Mouse (Mus musculus) midbrain, embryonic 12.5 days (tissue): Measurements from ENCODE around the gene Bmpr2. TPM values are rescaled to one million over a fixed set of nuclear protein-coding genes. Genes with fewer than 3 reads are reported as not detected.

ENCODE experiments used
- ATAC-seq: fragments of 200-750 bp; cut with Nextera tagmentation; 2 replicates; pipeline ENCODE4 v1.8.0; 2017; ENCODE audit warnings: low read depth, moderate TSS enrichment, moderate library complexity; ENCODE audit not compliant: low FRiP score
- H3K27ac ChIP-seq: fragments of 300-500 bp; sonication (generic); replicated peaks from 2 replicates; pipeline ENCODE4 v1.5.1; 2016; ENCODE audit warnings: mild to moderate bottlenecking
- H3K27me3 ChIP-seq: fragments of 300-500 bp; sonication (generic); 2 replicates; pipeline ENCODE4 v1.6.1; 2016; ENCODE audit warnings: mild to moderate bottlenecking
- H3K36me3 ChIP-seq: fragments of 300-500 bp; sonication (generic); 2 replicates; pipeline ENCODE4 v1.6.1; 2016
- H3K4me1 ChIP-seq: fragments of 300-500 bp; sonication (generic); 2 replicates; pipeline ENCODE4 v1.6.1; 2016
- H3K4me2 ChIP-seq: fragments of 300-500 bp; sonication (generic); replicated peaks from 2 replicates; pipeline ENCODE4 v1.6.1; 2016; ENCODE audit warnings: mild to moderate bottlenecking, moderate library complexity
- H3K4me3 ChIP-seq: fragments of 300-500 bp; sonication (generic); 2 replicates; pipeline ENCODE4 v1.5.1; 2016; ENCODE audit warnings: mild to moderate bottlenecking
- H3K9ac ChIP-seq: fragments of 300-500 bp; sonication (generic); replicated peaks from 2 replicates; pipeline ENCODE4 v1.6.1; 2016; ENCODE audit warnings: mild to moderate bottlenecking, moderate library complexity
- H3K9me3 ChIP-seq: fragments of 300-500 bp; sonication (generic); 2 replicates; pipeline ENCODE4 v1.6.1; 2016; ENCODE audit warnings: mild to moderate bottlenecking
- WGBS: fragments of 180-500 bp; shearing (Covaris S2); methylation state at CpG from one replicate; pipeline ENCODE4 v1.1.7; 2016; 5-methylcytosine and 5-hydroxymethylcytosine counted together
- polyA plus RNA-seq: library from polyadenylated mRNA; unstranded; fragments of >200 nt; fragmentation: Nextera tagmentation; extraction: Ambion mirVana; gene quantifications from 2 replicates; pipeline ENCODE4 v1.2.1, GENCODE M21; 2016

Bmpr2 gene
- polyA plus RNA-seq, 1 experiment from 2014 or later: 12.3 TPM

DNA sequence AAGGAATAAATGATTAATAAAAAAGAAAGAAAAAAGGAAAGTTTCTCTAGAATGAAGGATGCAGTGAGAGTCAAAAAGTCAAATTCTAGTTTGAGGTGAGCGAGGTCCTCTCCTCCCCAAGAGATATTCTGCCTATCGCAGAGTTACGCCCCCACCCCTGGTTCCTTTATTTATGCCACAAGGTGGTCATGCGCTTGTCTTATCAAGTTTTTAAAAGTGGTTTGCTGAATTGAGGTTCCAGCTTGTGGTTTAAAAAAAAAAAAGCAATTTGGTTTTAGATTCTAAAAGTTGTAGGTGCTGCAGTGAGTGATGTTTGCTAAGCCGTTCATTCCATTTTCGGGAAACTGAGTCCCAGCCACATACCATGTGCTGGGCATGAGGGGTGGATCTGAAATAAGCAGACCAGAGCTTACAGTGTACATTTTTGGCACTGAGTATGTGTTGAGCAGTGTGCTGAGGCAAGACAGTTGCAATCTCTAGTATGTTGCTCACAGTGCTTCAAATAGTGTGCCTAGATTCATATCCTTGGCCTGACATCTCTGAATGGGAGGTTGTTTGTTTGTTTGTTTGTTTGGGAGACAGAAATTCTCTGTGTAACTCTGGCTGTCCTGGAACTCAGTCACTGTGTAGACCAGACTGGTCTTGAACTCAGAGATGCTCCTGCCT is 141.6 kb downstream of the Bmpr2 start:
- no peak overlapping the region for H3K4me3 ChIP-seq
- H3K27ac ChIP-seq: no peak overlapping the region
- no peaks in the 10 kb centered on the region for H3K9me3 ChIP-seq
- WGBS: 95% methylated on average over 6 of the region's 6 CpGs
- no peaks in the 10 kb centered on the region for H3K4me1 ChIP-seq
- H3K36me3 ChIP-seq: no peaks in the 10 kb centered on the region
- H3K9ac ChIP-seq: no peak overlapping the region
- H3K4me2 ChIP-seq: no peak overlapping the region
- no peaks in the 10 kb centered on the region for H3K27me3 ChIP-seq
- ATAC-seq: no peak

GRCm38 (mm10) chr1:59905916-59906315 is 142.7 kb downstream of the Bmpr2 start:
- H3K36me3 ChIP-seq: no peaks in the 10 kb centered on the region
- WGBS: 82% methylated on average over 2 of the region's 2 CpGs
- H3K27ac ChIP-seq: no peak overlapping the region
- no peaks in the 10 kb centered on the region for H3K27me3 ChIP-seq
- no peaks in the 10 kb centered on the region for H3K9me3 ChIP-seq
- H3K4me3 ChIP-seq: no peak overlapping the region
- no peak overlapping the region for H3K4me2 ChIP-seq
- no peak for ATAC-seq
- H3K4me1 ChIP-seq: no peaks in the 10 kb centered on the region
- H3K9ac ChIP-seq: no peak overlapping the region

DNA sequence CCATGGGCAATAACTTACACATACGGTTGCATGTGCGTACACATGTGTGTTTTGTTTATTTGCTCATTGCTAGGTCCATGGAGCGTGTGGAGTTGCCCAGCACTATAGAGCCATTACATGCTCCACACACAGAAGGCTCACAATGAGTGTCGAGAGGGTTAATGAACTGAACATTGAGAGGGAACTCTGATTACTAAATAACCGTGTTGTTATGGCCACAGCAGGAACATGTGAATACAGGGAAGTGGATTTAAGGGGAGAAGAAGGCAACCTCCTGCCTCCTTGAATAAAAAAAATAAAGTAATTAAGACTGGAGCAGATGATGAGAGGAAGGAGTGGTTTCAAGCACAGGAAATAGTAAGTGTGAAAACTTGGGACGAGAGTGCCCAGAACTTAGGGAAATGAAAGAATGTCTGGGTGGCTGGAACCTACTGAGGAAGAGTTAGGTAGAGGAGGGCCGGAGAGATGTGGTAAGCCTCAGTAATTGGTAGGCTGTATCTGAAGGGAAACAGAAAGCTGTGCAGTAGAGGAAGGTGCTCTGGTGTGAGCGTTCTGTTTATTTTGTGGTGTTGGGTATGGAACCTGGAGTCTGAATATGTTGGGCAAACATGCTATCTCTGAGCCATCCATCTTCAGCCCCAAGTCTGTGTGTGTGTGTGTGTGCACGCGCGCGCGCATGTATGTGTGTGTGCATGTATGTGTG is 143.8 kb downstream of the Bmpr2 start:
- WGBS: 90% methylated on average over 13 of the region's 13 CpGs
- no peaks in the 10 kb centered on the region for H3K36me3 ChIP-seq

DNA sequence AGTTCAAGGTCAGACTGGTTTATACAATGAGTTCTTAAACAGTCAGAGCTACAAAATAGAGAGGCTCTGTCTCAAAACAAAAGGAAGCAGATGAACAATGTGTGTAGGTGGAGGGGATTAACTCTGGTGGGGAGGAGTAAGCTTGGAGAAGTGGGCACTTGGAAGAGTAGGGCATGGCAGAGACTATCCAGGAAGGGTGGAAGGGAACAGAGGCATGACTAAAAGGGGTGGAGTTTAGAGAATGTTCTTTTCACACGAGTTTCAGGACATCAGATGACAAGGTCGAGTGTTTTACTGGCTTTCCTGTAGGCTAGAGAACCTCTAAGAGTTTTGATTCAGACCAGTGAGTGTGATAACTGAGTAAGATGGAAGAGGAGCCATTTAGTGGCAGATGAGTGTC is 144.5 kb downstream of the Bmpr2 start:
- 48% methylated on average over 2 of the region's 2 CpGs for WGBS
- Histone ChIP-seq H3K4me2 (no peak overlapping the region), H3K36me3 (no peaks in the 10 kb centered on the region), H3K9me3 (no peaks in the 10 kb centered on the region), H3K4me1 (no peaks in the 10 kb centered on the region), H3K4me3 (no peak overlapping the region), H3K9ac (no peak overlapping the region), H3K27ac (no peak overlapping the region), H3K27me3 (no peaks in the 10 kb centered on the region)
- no peak for ATAC-seq

More for the DNA sequence above, 143.8 kb downstream of the Bmpr2 start:
- H3K4me1 ChIP-seq: no peaks in the 10 kb centered on the region
- H3K27me3 ChIP-seq: no peaks in the 10 kb centered on the region
- no peak overlapping the region for H3K4me2 ChIP-seq
- no peak overlapping the region for H3K9ac ChIP-seq
- H3K27ac ChIP-seq: no peak overlapping the region
- H3K9me3 ChIP-seq: no peaks in the 10 kb centered on the region
- no peak overlapping the region for H3K4me3 ChIP-seq
- ATAC-seq: no peak

- Histone ChIP-seq H3K27ac (no peak overlapping the region), H3K36me3 (no peaks in the 10 kb centered on the region), H3K27me3 (no peaks in the 10 kb centered on the region), H3K9ac (no peak overlapping the region), H3K4me1 (peaks cover 23% of the 10 kb centered on the region), H3K4me3 (no peak overlapping the region), H3K9me3 (no peaks in the 10 kb centered on the region), H3K4me2 (no peak overlapping the region)
- WGBS: 89% methylated on average over 1 of the region's 1 CpGs
- ATAC-seq: no peak
Observed at GRCm38 (mm10) chr1:59910941-59911340, 147.7 kb downstream of the Bmpr2 start.

GRCm38 (mm10) chr1:59912413-59913157 is 149.4 kb downstream of the Bmpr2 start, which contains the start of gene Fam117b:
TSS of gene Fam117b (plus strand) at chr1:59913006.
- peak; percentile 97 for ATAC-seq

DNA sequence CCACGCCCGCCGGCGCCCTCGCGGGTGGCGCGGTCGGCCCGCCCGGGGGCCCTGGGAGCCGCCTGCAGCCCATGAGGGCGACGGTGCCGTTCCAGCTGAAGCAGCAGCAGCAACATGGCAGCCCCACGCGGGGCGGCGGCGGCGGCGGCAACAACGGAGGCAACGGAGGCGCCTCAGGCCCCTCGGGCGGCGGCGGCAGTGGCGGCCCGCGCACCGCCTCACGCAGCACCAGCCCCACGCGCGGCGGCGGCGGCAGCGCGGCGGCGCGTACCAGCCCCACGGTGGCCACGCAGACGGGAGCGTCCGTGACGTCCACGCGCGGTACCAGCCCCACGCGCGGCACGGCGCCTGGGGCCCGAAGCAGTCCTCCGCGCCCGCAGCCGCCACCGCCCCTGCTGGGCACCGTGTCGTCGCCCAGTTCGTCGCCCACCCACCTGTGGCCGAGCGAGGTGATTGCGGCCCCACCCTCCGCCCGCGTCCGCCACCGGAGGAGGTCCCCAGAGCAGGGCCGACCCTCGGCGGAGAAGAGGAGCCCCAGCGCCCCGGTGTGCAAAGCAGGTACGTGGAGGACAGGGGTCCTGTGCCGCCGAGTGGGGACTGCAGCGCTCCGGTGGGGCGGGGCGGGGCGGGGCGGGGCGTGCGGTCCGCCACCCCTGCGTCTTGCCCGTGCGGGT is 150.1 kb downstream of the Bmpr2 start:
- Histone ChIP-seq H3K9ac (peak overlapping the region; percentile 99), H3K4me1 (peaks cover 25% of the 10 kb centered on the region), H3K4me3 (peak overlapping the region; percentile 87), H3K27me3 (no peaks in the 10 kb centered on the region), H3K9me3 (no peaks in the 10 kb centered on the region), H3K4me2 (peak overlapping the region; percentile 81), H3K36me3 (no peaks in the 10 kb centered on the region), H3K27ac (peak overlapping the region; percentile 96)
- peak; percentile 54 for ATAC-seq
- under 1% methylated on average over 77 of the region's 98 CpGs for WGBS

More at GRCm38 (mm10) chr1:59912413-59913157, 149.4 kb downstream of the Bmpr2 start, which contains the start of gene Fam117b:
- Histone ChIP-seq H3K36me3 (no peaks in the 10 kb centered on the region), H3K9ac (peak within 1 kb of the TSS; percentile 99), H3K4me3 (peak within 1 kb of the TSS; percentile 87), H3K4me2 (peak within 1 kb of the TSS; percentile 81), H3K4me1 (peaks cover 25% of the 10 kb centered on the region), H3K27ac (peak within 1 kb of the TSS; percentile 96), H3K9me3 (no peaks in the 10 kb centered on the region), H3K27me3 (no peaks in the 10 kb centered on the region)
- WGBS: 1% methylated on average over 68 of the region's 72 CpGs

GRCm38 (mm10) chr1:59913869-59914225 is 150.6 kb downstream of the Bmpr2 start:
- peak overlapping the region; percentile 99 for H3K9ac ChIP-seq
- WGBS: 8% methylated on average over 12 of the region's 12 CpGs
- peaks cover 25% of the 10 kb centered on the region for H3K4me1 ChIP-seq
- H3K27ac ChIP-seq: peak overlapping the region; percentile 96
- ATAC-seq: no peak
- H3K27me3 ChIP-seq: no peaks in the 10 kb centered on the region
- no peaks in the 10 kb centered on the region for H3K36me3 ChIP-seq
- peak overlapping the region; percentile 81 for H3K4me2 ChIP-seq
- no peaks in the 10 kb centered on the region for H3K9me3 ChIP-seq
- H3K4me3 ChIP-seq: peak overlapping the region; percentile 87

DNA sequence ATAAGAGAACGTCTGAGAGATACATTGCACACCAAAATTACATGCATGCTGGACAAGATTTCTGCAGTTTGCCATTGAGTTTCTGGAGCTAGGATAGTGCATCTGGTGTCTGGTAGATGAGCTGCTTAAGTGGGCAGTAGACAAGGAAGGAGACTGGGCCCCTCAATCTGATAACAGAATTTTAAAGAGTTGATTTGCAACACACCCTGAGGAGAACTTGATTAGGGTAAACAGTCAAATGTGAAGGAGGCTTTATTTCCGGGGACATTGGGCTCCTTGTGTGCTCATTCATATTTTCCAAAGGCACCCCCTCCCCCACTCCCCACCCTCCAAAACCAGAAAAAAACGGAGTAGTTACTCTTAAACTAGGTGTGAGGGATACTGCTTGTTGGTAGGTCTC is 151.6 kb downstream of the Bmpr2 start:
- H3K9me3 ChIP-seq: no peaks in the 10 kb centered on the region
- H3K4me3 ChIP-seq: peak overlapping the region; percentile 87; the same call in 1 of the 2 replicates
- no peak overlapping the region for H3K27ac ChIP-seq
- WGBS: 76% methylated on average over 3 of the region's 3 CpGs
- no peak overlapping the region for H3K9ac ChIP-seq
- ATAC-seq: no peak
- no peaks in the 10 kb centered on the region for H3K27me3 ChIP-seq
- H3K4me2 ChIP-seq: peak overlapping the region; percentile 81
- H3K36me3 ChIP-seq: no peaks in the 10 kb centered on the region
- H3K4me1 ChIP-seq: peaks cover 25% of the 10 kb centered on the region

DNA sequence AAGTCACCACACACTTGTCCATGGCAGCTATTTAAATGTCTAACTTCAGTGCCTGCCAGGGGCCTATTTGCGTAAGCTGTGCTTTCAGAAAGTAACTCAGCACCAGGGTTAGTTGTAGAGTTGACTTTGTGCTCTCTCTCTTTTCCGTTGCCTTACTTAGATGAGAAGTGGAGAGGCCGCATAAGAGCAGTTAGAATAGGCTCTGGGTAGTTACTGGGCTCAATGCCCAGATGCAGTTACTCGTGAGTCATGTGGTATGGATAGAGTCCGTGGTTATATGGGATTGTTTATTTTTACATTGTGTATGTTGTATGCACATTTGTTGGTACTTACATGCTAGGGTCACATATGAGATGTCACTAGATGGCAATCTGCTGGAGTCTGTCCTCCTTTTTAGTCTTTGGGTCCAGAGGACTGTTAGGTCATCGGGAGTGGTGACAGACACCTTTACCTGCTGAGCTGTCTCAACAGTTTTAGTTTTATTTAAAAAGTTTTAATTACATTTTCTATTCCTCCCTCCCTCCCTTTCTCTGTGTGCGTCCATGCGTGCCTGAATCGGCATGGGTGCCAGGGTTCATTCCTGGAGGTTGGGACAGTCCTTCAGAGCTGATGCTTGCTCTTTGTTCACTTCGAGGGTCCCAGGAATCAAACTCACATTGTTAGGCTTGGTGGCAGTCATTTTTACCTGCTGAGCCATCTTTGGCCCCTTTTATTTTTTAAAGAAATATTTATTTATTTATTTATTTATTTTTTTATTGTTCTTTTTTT is 152.8 kb downstream of the Bmpr2 start:
- H3K4me1 ChIP-seq: peaks cover 25% of the 10 kb centered on the region
- 72% methylated on average over 10 of the region's 10 CpGs for WGBS
- no peak overlapping the region for H3K4me3 ChIP-seq
- no peaks in the 10 kb centered on the region for H3K27me3 ChIP-seq
- no peak overlapping the region for H3K9ac ChIP-seq
- no peaks in the 10 kb centered on the region for H3K36me3 ChIP-seq
- no peaks in the 10 kb centered on the region for H3K9me3 ChIP-seq
- H3K4me2 ChIP-seq: no peak overlapping the region; the same call in 1 of the 2 replicates
- no peak overlapping the region for H3K27ac ChIP-seq
- no peak for ATAC-seq

DNA sequence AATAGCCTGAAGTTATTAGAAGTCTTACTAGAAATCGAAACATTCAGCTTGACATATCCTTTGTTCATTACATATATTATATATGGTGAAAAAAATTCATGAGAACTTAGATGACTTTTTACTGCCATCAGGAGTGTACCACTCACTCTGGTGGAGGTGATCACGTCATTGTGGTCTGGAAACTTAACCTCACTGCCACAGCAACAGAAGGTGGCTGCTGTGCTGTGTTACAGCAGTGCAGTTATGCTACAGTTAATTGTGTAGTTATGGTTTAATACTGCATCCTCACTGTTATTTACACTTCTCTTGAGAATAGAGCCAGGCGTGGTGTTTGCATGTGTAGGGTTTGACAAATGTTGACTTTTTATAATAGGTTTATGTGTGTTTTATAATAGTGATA is 154.2 kb downstream of the Bmpr2 start:
- no peak overlapping the region for H3K9ac ChIP-seq
- no peaks in the 10 kb centered on the region for H3K9me3 ChIP-seq
- no peaks in the 10 kb centered on the region for H3K27me3 ChIP-seq
- no peak overlapping the region for H3K4me2 ChIP-seq
- H3K27ac ChIP-seq: no peak overlapping the region
- H3K4me1 ChIP-seq: peaks cover 25% of the 10 kb centered on the region
- no peaks in the 10 kb centered on the region for H3K36me3 ChIP-seq
- 87% methylated on average over 3 of the region's 3 CpGs for WGBS
- H3K4me3 ChIP-seq: no peak overlapping the region
- ATAC-seq: no peak
